In genomic region chr17:56509707-56510472, GRCm38 (mm10) we compare ENCODE assay signal across 9 mouse cellular contexts. TPM values are rescaled to one million over a fixed set of nuclear protein-coding genes. Genes with fewer than 3 reads are reported as not detected.
DNase-seq lines count a peak whose midpoint lies in the region; ATAC-seq lines count a peak whose summit lies in the region.
"Had no signal": no experiment of that assay in that cellular context is flagged by ENCODE, and none has a peak within 500 bp of the region (broad histone marks: within the 10 kb centered on the region; RNA-seq: fewer than 3 reads in every experiment).

No protein-coding gene starts in this region.

- no peaks in the 10 kb centered on the region for H3K9me3 ChIP-seq in intestine, embryonic 16.5 days (ENCODE audit: control insufficient read depth, low read length)
- no peaks in the 10 kb centered on the region for H3K9me3 ChIP-seq in midbrain, embryonic 15.5 days

- no peak overlapping the region for H3K27ac ChIP-seq in intestine, embryonic 16.5 days (ENCODE audit: low read length)
- peak overlapping the region; percentile 53 for H3K27ac ChIP-seq in midbrain, embryonic 15.5 days

- peak; percentile 73 to 82 for DNase-seq in right cerebral cortex, postnatal 10 days (ENCODE audit: low spot score in 2 of 2)
- no peak for DNase-seq in right cerebral cortex, postnatal 14 days
- peak; percentile 77 for DNase-seq in embryo, embryonic 10.5 days (ENCODE audit: low spot score)
- no peak for DNase-seq in B cell, adult 2 months
- no peak for DNase-seq in adrenal gland, postnatal 14 days
- DNase-seq in thymus, postnatal 10 days (ENCODE audit: low spot score in 2 of 2) = no peak

- H3K4me2 ChIP-seq in intestine, embryonic 16.5 days (ENCODE audit: low read depth, low read length) = peak overlapping the region; percentile 32; the same call in 1 of the 2 replicates
- H3K4me2 ChIP-seq in midbrain, embryonic 15.5 days = no peak overlapping the region

- H3K36me3 ChIP-seq in intestine, embryonic 16.5 days (ENCODE audit: control insufficient read depth, insufficient read depth, low read length) = no peaks in the 10 kb centered on the region
- no peaks in the 10 kb centered on the region for H3K36me3 ChIP-seq in midbrain, embryonic 15.5 days (replicated peaks)

- no peak for ATAC-seq in intestine, embryonic 16.5 days
- no peak for ATAC-seq in midbrain, embryonic 15.5 days (replicated peaks)

- peak overlapping the region; percentile 14 for H3K4me3 ChIP-seq in intestine, embryonic 16.5 days (ENCODE audit: low read length)
- H3K4me3 ChIP-seq in midbrain, embryonic 15.5 days = no peak overlapping the region

- H3K9ac ChIP-seq in intestine, embryonic 16.5 days (ENCODE audit: low read depth, low read length) = 0 out of 2 replicates have a peak overlapping the region, but pooled peaks have one; percentile 37
- no peak overlapping the region for H3K9ac ChIP-seq in midbrain, embryonic 15.5 days

- 9% methylated on average over 32 of the region's 37 CpGs for WGBS in intestine, embryonic 16.5 days
- 5% methylated on average over 30 of the region's 37 CpGs for WGBS in midbrain, embryonic 15.5 days

- H3K27me3 ChIP-seq in intestine, embryonic 16.5 days (replicated peaks; ENCODE audit: control insufficient read depth, insufficient read depth, low read length) = peaks cover 43% of the 10 kb centered on the region
- H3K27me3 ChIP-seq in midbrain, embryonic 15.5 days (replicated peaks) = peaks cover 28% of the 10 kb centered on the region

- peaks cover 10% of the 10 kb centered on the region for H3K4me1 ChIP-seq in intestine, embryonic 16.5 days (ENCODE audit: control insufficient read depth, insufficient read depth, low read length)
- peaks cover 33% of the 10 kb centered on the region for H3K4me1 ChIP-seq in midbrain, embryonic 15.5 days

RNA-seq across cellular contexts. Expression of gene Znrf4, which starts 2.3 kb away (rescaled TPM):
- not detected in 2 replicates for polyA plus RNA-seq in intestine, embryonic 16.5 days (2015; fragmentation: Nextera tagmentation; extraction: Ambion mirVana)
- polyA plus RNA-seq in midbrain, embryonic 15.5 days (2015; fragmentation: Nextera tagmentation; extraction: Ambion mirVana) = not detected in 2 replicates
- not detected in 2 replicates for total RNA-seq in adrenal gland, postnatal 14 days (2021)
- total RNA-seq: left cerebral cortex, postnatal 14 days had no signal

RNA-seq across cellular contexts. Expression of gene Ptprs, which starts 33.6 kb away (rescaled TPM):
- 34.4 and 37.3 TPM in 2 replicates for polyA plus RNA-seq in intestine, embryonic 16.5 days (2015; fragmentation: Nextera tagmentation; extraction: Ambion mirVana)
- 339 and 349 TPM in 2 replicates for polyA plus RNA-seq in midbrain, embryonic 15.5 days (2015; fragmentation: Nextera tagmentation; extraction: Ambion mirVana)
- total RNA-seq in adrenal gland, postnatal 14 days (2021) = 97.0 and 102 TPM in 2 replicates

RNA-seq across cellular contexts. Expression of gene Gm20219, which starts 44.3 kb away (rescaled TPM):
- 0.98 and 1.4 TPM in 2 replicates for polyA plus RNA-seq in intestine, embryonic 16.5 days (2015; fragmentation: Nextera tagmentation; extraction: Ambion mirVana)
- polyA plus RNA-seq in midbrain, embryonic 15.5 days (2015; fragmentation: Nextera tagmentation; extraction: Ambion mirVana) = 1.4 and 2.0 TPM in 2 replicates
- 0.70 and 1.3 TPM in 2 replicates for total RNA-seq in adrenal gland, postnatal 14 days (2021)

Comparison
In these comparisons a context has a peak if more than half of its experiments do, and no peak if none do; other contexts are left out.
1. DNase-seq: peak in right cerebral cortex, postnatal 10 days (2 of 2) and embryo, embryonic 10.5 days (single experiment); none in right cerebral cortex, postnatal 14 days (single experiment), B cell, adult 2 months (0 of 2), adrenal gland, postnatal 14 days (single experiment) and thymus, postnatal 10 days (0 of 2).